Mouse (Mus musculus) hindbrain, postnatal 0 days (tissue): ENCODE results near the gene Zfp800. TPM values are rescaled to one million over a fixed set of nuclear protein-coding genes. Genes with fewer than 3 reads are reported as not detected.

Experiments
- ATAC-seq: fragments of 200-750 bp; cut with Nextera tagmentation; 2 replicates; pipeline ENCODE4 v1.8.0; 2017; ENCODE audit warnings: mild to moderate bottlenecking, moderate TSS enrichment, moderate library complexity
- DNase-seq: peaks from one replicate; pipeline ENCODE4 v3.0.0-alpha.2; 2015; ENCODE audit warnings: low spot score
- H3K27ac ChIP-seq: fragments of 300-500 bp; sonication (generic); 2 replicates; pipeline ENCODE4 v1.5.1; 2014; ENCODE audit warnings: mild to moderate bottlenecking
- H3K27me3 ChIP-seq: fragments of 300-500 bp; sonication (generic); 2 replicates; pipeline ENCODE4 v1.6.1; 2014; ENCODE audit warnings: low read length, mixed read lengths; ENCODE audit not compliant: insufficient read depth
- H3K36me3 ChIP-seq: fragments of 300-500 bp; sonication (generic); 2 replicates; pipeline ENCODE4 v1.6.1; 2014; ENCODE audit warnings: low read length, mixed read lengths; ENCODE audit not compliant: insufficient read depth
- H3K4me1 ChIP-seq: fragments of 300-500 bp; sonication (generic); 2 replicates; pipeline ENCODE4 v1.6.1; 2014; ENCODE audit warnings: antibody characterized with exemption, low read length, mixed read lengths; ENCODE audit not compliant: insufficient read depth
- H3K4me2 ChIP-seq: fragments of 300-500 bp; sonication (generic); 2 replicates; pipeline ENCODE4 v1.6.1; 2014; ENCODE audit warnings: low read depth, mild to moderate bottlenecking, low read length, moderate library complexity, mixed read lengths
- H3K4me3 ChIP-seq: fragments of 300-500 bp; sonication (generic); 2 replicates; pipeline ENCODE4 v1.5.1; 2014; ENCODE audit warnings: low read length
- H3K9ac ChIP-seq: fragments of 300-500 bp; sonication (generic); replicated peaks from 2 replicates; pipeline ENCODE4 v1.6.1; 2014; ENCODE audit warnings: mild to moderate bottlenecking, low read length, moderate library complexity, mixed read lengths
- H3K9me3 ChIP-seq: fragments of 300-500 bp; sonication (generic); 2 replicates; pipeline ENCODE4 v1.6.1; 2016; ENCODE audit warnings: low read length, mixed read lengths
- CTCF ChIP-seq: IDR thresholded peaks from 2 replicates; pipeline ENCODE4 v1.5.1; 2016; ENCODE audit warnings: antibody characterized with exemption, control low read depth, low read depth
- WGBS: fragments of 180-500 bp; shearing (Covaris S2); extraction: QIAGEN DNeasy Blood & Tissue Kit; methylation state at CpG from one replicate; pipeline ENCODE4 v1.1.7; 2014; 5-methylcytosine and 5-hydroxymethylcytosine counted together
- polyA plus RNA-seq: library from polyadenylated mRNA; unstranded; fragments of >200 nt; fragmentation: Nextera tagmentation; extraction: Ambion mirVana; gene quantifications from 2 replicates; pipeline ENCODE4 v1.2.1, GENCODE M21; 2015
- total RNA-seq: library from RNA; depleted of rRNA; stranded (reverse); fragments of >200 nt; gene quantifications from 2 replicates; pipeline ENCODE4 v1.2.3, GENCODE M21; 2014

Zfp800 gene
- total and polyA plus RNA-seq, 2 experiments from 2014 or later, result 14.5 to 21.8 TPM

GRCm38 (mm10) chr6:28232618-28233361, 165.0 kb downstream of the Zfp800 start:
- Histone ChIP-seq H3K4me2 (no peak overlapping the region), H3K27me3 (no peaks in the 10 kb centered on the region), H3K27ac (no peak overlapping the region), H3K9me3 (no peaks in the 10 kb centered on the region), H3K9ac (no peak overlapping the region), H3K36me3 (0 out of 2 replicates have a peak, but pooled peaks cover 3% of the 10 kb centered on the region), H3K4me1 (no peaks in the 10 kb centered on the region), H3K4me3 (no peak overlapping the region)
- DNase-seq (no peak), ATAC-seq (no peak)
- no peak for TF ChIP-seq CTCF
- 95% methylated on average over 7 of the region's 7 CpGs for WGBS

DNA sequence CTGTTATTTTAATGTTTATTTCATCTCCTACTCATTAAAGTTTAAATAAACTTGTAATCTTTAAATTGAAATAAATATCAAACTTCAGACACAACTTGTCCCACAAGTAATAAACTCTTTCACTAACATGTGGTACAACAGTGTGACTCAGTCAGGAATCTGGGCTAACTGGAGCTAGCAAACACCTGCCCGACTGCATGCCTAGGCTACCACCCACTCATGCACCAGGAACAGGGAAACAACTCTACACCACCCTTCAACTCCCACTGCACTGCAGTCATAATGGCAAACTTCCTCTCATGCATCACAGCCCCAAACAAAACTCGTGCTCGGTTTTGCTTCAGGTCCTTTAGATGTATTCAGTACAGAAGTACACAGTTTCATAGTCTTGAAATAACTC, 169.7 kb downstream of the Zfp800 start:
- ATAC-seq (no peak), DNase-seq (no peak)
- Histone ChIP-seq H3K4me2 (no peak overlapping the region), H3K27ac (no peak overlapping the region), H3K4me3 (no peak overlapping the region), H3K4me1 (no peaks in the 10 kb centered on the region), H3K27me3 (no peaks in the 10 kb centered on the region), H3K36me3 (no peaks in the 10 kb centered on the region), H3K9me3 (no peaks in the 10 kb centered on the region), H3K9ac (no peak overlapping the region)
- no peak for TF ChIP-seq CTCF
- WGBS, result 90% methylated on average over 3 of the region's 3 CpGs

DNA sequence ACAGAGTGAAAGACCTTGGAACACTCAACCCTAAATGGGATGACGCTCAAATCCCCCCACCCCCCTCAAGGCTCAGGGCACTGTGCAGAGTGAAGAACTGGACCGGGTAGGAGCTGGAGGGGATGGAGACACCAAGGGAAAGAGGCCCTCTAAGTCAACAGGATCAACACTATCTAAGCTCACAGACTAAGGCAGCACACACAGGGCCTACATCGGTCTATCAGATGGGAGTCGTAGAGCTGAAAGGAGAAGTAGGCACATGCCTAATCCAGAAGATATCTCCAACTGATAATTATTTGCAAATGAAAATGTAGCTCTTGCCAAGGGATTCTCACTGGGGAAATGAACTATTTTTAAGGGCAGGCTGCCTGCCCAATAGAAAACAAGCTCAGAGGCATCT, 176.8 kb downstream of the Zfp800 start:
- Histone ChIP-seq H3K4me1 (no peaks in the 10 kb centered on the region), H3K4me2 (no peak overlapping the region), H3K36me3 (no peaks in the 10 kb centered on the region), H3K27ac (no peak overlapping the region), H3K4me3 (no peak overlapping the region), H3K9me3 (no peaks in the 10 kb centered on the region), H3K9ac (no peak overlapping the region), H3K27me3 (no peaks in the 10 kb centered on the region)
- TF ChIP-seq CTCF, result no peak
- ATAC-seq, result no peak
- DNase-seq, result no peak
- WGBS, result 85% methylated on average over 4 of the region's 4 CpGs

DNA sequence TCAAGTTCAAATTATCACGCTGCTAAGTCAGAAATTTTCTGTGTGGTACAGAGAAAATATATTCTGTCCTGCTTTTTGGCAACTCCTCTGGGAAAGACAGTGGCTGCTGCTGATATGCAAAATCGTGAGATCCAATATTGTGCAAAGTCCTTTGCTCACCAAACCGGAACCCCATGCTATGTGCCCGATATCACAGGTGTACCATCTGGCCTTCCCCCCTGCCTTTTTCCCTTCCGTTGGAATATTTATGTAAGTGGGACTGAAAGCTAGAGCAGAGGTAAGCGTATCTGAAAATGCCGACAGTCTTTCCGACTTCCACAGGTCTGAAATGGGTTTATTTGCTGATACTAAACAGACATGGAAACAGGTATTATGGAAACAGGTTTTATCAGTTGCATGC, 179.4 kb downstream of the Zfp800 start:
- 82% methylated on average over 8 of the region's 8 CpGs for WGBS
- H3K4me2 ChIP-seq, result no peak overlapping the region
- peaks cover 3% of the 10 kb centered on the region; the same call in 1 of the 2 replicates for H3K4me1 ChIP-seq

DNA sequence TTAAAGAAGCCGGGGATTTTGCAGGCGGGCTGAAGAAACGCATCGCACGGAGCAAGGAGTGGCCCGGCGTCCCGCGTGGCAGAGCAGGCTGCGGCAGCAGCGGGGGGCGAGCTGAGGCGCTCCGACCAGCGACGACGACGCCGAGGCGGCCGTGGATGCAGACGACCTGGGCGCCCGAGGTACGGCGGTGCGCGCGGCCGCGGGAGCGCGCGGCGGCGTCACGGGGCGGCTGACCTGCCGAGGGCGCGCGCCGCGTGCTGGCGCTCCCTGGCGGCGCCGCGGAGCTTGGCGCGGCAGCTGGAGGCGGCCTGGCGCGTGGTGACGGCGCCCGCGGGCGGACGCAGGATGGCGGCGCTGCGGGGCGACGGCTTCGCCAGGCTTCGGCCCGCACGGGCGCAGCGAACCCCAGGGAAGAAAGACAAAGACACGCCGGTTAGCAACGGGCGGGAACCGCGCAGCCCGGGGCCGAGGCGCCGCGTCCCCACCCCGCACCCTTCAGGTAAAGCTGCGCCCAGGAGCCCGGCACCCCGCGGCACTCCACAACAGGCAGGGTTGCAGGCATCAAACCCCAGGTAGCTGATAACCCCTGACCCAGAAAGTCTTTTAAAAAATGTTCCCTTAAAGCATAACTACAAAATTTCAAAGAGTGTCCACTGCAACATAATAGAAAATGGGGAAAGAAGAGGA, 182.4 kb downstream of the Zfp800 start:
- Histone ChIP-seq H3K4me1 (peaks cover 3% of the 10 kb centered on the region; the same call in 1 of the 2 replicates), H3K36me3 (no peaks in the 10 kb centered on the region), H3K27me3 (no peaks in the 10 kb centered on the region), H3K4me3 (peak overlapping the region; percentile 74), H3K9ac (peak overlapping the region; percentile 68), H3K4me2 (peak overlapping the region; percentile 59), H3K27ac (peak overlapping the region; percentile 82), H3K9me3 (no peaks in the 10 kb centered on the region)
- ATAC-seq, result peak; percentile 93
- under 1% methylated on average over 61 of the region's 87 CpGs for WGBS
- no peak for TF ChIP-seq CTCF
- DNase-seq, result peak; percentile 91

More for the DNA sequence above, 179.4 kb downstream of the Zfp800 start:
- Histone ChIP-seq H3K9me3 (no peaks in the 10 kb centered on the region), H3K27me3 (no peaks in the 10 kb centered on the region), H3K4me3 (no peak overlapping the region), H3K9ac (no peak overlapping the region), H3K27ac (no peak overlapping the region), H3K36me3 (no peaks in the 10 kb centered on the region)
- no peak for DNase-seq
- ATAC-seq, result no peak
- TF ChIP-seq CTCF, result no peak

- H3K36me3 ChIP-seq, result no peaks in the 10 kb centered on the region
- peak overlapping the region; percentile 59 for H3K4me2 ChIP-seq
- DNase-seq, result peak; percentile 20
- no peaks in the 10 kb centered on the region for H3K27me3 ChIP-seq
- peak overlapping the region; percentile 74 for H3K4me3 ChIP-seq
- TF ChIP-seq CTCF, result no peak
- peak overlapping the region; percentile 68 for H3K9ac ChIP-seq
- 34% methylated on average over 13 of the region's 13 CpGs for WGBS
- ATAC-seq, result peak; percentile 55
- H3K9me3 ChIP-seq, result no peaks in the 10 kb centered on the region
- H3K4me1 ChIP-seq, result peaks cover 3% of the 10 kb centered on the region; the same call in 1 of the 2 replicates
- peak overlapping the region; percentile 82 for H3K27ac ChIP-seq
These were observed 183.0 kb downstream of the Zfp800 start for GRCm38 (mm10) chr6:28214658-28215267.
